Mouse (Mus musculus): Measurements from ENCODE around the gene Myzap. TPM values are rescaled to one million over a fixed set of nuclear protein-coding genes. Genes with fewer than 3 reads are reported as not detected.
A peak's percentile ranks its signal among the peaks of the same experiment; 100 is the strongest.
"Not testable (repeated sequence)": the region's sequence is repeated elsewhere in the genome, so short reads cannot be mapped to it uniquely, and the experiment has no call there.

Myzap gene
- polyA plus RNA-seq, 1 experiment from 2014 or later = 1.9 TPM

DNA sequence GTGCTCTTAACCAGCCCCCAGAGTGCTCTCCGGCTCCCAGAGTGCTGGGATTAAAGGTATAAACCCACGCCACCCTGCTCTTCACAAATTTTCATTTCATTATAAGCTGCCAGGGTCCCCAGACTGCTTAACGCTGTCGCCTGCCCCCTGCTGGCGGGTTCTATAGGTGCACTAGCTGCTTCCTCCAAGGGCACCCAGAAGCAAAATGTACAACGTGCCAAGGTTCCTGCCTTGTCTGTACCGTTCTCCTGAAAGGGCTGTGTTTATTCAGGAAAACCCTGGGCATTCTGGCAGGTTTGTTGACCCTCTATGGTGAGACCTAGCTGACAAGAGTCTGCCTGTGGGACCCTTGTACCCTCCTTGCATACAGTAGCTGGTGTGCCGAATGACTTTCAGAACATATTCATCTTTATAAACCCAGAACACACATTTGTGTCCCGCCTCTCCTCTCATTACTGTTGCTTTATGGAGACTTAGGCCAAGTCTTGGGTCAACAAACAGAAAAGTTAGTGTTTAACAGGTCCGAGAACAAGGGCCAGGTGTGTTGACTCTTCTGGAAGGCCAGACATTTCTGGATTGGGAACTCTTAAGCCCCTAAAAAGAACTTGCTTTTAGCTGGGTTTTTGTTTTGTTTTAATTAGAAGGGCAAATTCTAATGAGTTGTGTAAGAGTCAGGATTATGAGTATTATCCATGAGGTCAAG is 32.8 kb upstream of the Myzap start:
- Histone ChIP-seq H3K27ac (ENCODE audit: low read depth, low read length) (no peak overlapping the region), H3K4me3 (ENCODE audit: low read length) (no peak overlapping the region), H3K36me3 (ENCODE audit: control insufficient read depth, insufficient read depth, low read length) (no peaks in the 10 kb centered on the region), H3K4me1 (ENCODE audit: control insufficient read depth, insufficient read depth, low read depth, low read length) (no peaks in the 10 kb centered on the region), H3K9ac (ENCODE audit: low read depth, low read length) (no peak overlapping the region), H3K9me3 (ENCODE audit: control insufficient read depth, low read length) (no peaks in the 10 kb centered on the region), H3K4me2 (ENCODE audit: low read length) (no peak overlapping the region), H3K27me3 (replicated peaks; ENCODE audit: control insufficient read depth, insufficient read depth, low read length) (no peaks in the 10 kb centered on the region)
- 48% methylated on average over 10 of the region's 10 CpGs for WGBS
- no peak for ATAC-seq

DNA sequence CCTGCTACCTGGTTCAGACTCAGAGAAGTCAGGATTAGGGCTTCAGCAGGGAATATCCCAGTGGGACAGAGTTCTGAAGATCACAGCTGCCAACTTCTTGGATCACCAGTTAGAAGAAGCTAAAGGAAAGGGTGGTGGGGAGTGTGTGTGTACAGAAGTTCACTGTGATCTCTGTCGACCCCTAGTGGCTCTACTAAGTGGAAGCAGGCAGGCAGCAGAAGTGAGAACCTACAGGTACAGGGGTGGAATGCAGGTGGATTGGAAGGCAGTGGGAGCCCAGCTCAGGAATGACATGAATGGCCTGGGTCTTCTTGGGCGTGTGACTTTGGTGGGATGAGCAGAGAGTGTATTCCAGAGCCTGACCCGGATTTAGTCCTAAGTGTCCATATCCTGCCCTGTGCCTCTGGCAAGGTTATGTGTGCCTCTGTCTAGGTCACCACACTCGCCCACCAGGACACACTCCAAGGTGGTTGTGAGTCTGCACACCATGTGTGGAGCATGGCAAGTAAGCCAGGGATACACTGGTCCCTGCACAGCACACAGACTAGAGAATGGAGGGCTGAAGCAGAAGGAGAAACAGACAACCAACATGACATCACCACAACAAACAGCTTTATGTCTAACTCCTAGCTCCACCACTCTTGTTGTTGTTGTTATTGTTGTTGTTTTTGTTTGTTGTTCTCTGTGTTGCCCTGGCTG is 31.9 kb upstream of the Myzap start:
- Histone ChIP-seq H3K9me3 (ENCODE audit: control insufficient read depth, low read length) (no peaks in the 10 kb centered on the region), H3K4me1 (ENCODE audit: control insufficient read depth, insufficient read depth, low read depth, low read length) (no peaks in the 10 kb centered on the region), H3K27ac (ENCODE audit: low read depth, low read length) (no peak overlapping the region), H3K36me3 (ENCODE audit: control insufficient read depth, insufficient read depth, low read length) (no peaks in the 10 kb centered on the region), H3K4me2 (ENCODE audit: low read length) (no peak overlapping the region), H3K9ac (ENCODE audit: low read depth, low read length) (no peak overlapping the region), H3K4me3 (ENCODE audit: low read length) (no peak overlapping the region), H3K27me3 (replicated peaks; ENCODE audit: control insufficient read depth, insufficient read depth, low read length) (no peaks in the 10 kb centered on the region)
- WGBS = 34% methylated on average over 4 of the region's 4 CpGs
- peak; percentile 73 for ATAC-seq

DNA sequence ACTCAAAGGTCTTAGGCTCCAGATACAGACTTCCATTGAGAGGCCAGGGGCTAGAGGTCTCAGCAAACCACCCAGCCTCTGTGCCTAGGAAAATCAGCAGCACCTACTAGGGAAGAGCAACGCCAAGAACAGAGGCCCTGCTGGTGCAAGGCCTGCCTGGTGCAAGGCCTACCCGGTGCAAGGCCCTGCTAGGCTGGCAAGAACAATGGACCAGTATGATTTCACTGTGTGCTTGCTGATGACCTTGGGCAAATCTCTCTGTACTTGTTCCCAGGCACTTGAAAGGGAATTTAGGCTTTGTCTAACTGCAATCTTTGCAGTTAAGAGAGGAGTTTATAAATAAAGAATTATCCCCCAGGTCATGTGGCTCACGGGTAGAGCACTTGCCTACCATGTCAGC is 30.4 kb upstream of the Myzap start:
- no peak overlapping the region for H3K4me2 ChIP-seq (ENCODE audit: low read length)
- H3K36me3 ChIP-seq (ENCODE audit: control insufficient read depth, insufficient read depth, low read length) = no peaks in the 10 kb centered on the region
- no peaks in the 10 kb centered on the region for H3K9me3 ChIP-seq (ENCODE audit: control insufficient read depth, low read length)
- H3K4me3 ChIP-seq (ENCODE audit: low read length) = no peak overlapping the region
- no peak for ATAC-seq
- H3K27ac ChIP-seq (ENCODE audit: low read depth, low read length) = no peak overlapping the region
- no peaks in the 10 kb centered on the region for H3K27me3 ChIP-seq (replicated peaks; ENCODE audit: control insufficient read depth, insufficient read depth, low read length)
- H3K9ac ChIP-seq (ENCODE audit: low read depth, low read length) = no peak overlapping the region
- 82% methylated on average over 3 of the region's 3 CpGs for WGBS
- no peaks in the 10 kb centered on the region for H3K4me1 ChIP-seq (ENCODE audit: control insufficient read depth, insufficient read depth, low read depth, low read length)

DNA sequence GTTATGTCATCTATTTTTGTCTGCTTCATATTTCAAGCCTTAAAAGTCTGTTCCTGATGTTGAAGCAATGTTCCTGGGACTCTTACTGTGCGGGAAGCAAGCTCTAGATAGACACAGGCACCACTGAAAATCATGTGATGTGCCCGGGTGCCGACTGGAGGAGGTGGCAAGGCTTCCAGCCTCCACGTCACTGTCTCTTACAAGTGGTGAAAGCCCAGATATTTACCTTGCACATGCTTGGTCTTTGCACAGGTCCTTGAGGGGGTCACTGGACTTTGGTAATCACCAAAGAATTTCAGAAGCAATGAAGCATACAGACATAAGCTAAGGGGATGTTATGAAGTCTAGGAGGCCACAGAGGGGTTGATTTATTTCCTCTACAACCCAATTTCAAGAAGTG is 29.8 kb upstream of the Myzap start:
- 91% methylated on average over 4 of the region's 4 CpGs for WGBS
- no peak for ATAC-seq
- H3K27ac ChIP-seq (ENCODE audit: low read depth, low read length) = no peak overlapping the region

DNA sequence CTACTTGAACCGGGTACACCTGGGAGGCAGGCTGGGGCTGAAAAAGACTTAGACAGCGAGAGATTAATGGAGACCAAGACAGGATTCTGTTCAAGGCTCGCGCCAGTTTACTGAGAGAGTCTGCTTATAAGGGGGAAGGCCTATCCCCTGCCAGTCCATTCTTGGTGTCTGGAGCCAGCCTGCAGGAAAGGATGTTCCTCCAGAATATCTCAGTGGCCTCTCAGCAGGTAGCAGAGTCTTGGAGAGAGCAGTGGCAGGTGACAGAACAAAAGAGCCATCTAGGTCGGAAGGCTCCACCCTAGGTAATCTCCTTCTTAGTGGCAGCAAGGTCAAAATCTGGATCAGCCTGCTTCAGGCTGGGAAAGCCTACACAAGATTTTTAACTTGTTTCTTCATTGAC is 28.0 kb upstream of the Myzap start:
- H3K9ac ChIP-seq (ENCODE audit: low read depth, low read length); H3K4me2 ChIP-seq (ENCODE audit: low read length); H3K9me3 ChIP-seq (ENCODE audit: control insufficient read depth, low read length); H3K36me3 ChIP-seq (ENCODE audit: control insufficient read depth, insufficient read depth, low read length); H3K27ac ChIP-seq (ENCODE audit: low read depth, low read length); H3K27me3 ChIP-seq (replicated peaks; ENCODE audit: control insufficient read depth, insufficient read depth, low read length); H3K4me1 ChIP-seq (ENCODE audit: control insufficient read depth, insufficient read depth, low read depth, low read length); H3K4me3 ChIP-seq (ENCODE audit: low read length); ATAC-seq: not testable (repeated sequence)
- 82% methylated on average over 5 of the region's 5 CpGs for WGBS

More for the DNA sequence above, 29.8 kb upstream of the Myzap start:
- H3K9me3 ChIP-seq (ENCODE audit: control insufficient read depth, low read length) = no peaks in the 10 kb centered on the region
- no peak overlapping the region for H3K9ac ChIP-seq (ENCODE audit: low read depth, low read length)
- H3K4me3 ChIP-seq (ENCODE audit: low read length) = no peak overlapping the region
- H3K36me3 ChIP-seq (ENCODE audit: control insufficient read depth, insufficient read depth, low read length) = no peaks in the 10 kb centered on the region
- H3K4me2 ChIP-seq (ENCODE audit: low read length) = no peak overlapping the region
- no peaks in the 10 kb centered on the region for H3K27me3 ChIP-seq (replicated peaks; ENCODE audit: control insufficient read depth, insufficient read depth, low read length)
- H3K4me1 ChIP-seq (ENCODE audit: control insufficient read depth, insufficient read depth, low read depth, low read length) = no peaks in the 10 kb centered on the region

DNA sequence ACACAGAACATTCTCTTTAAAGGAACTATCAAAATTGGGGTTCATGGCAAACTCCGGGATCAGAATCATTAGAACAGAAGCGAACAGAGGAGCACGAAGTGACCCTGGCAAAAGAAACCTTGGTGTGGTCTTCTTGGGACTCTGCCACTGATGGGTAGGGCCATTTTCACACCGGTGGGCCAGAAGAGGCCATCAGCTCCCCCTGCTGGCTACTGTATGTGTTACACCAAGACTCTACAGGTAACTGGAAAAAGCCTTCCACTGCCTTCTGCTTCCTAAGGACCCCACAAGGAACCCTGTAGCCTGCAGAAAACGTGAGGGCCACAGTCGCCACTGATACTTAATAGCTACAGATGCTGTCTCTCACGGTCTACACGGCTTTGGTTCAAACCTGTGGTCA is 25.2 kb upstream of the Myzap start:
- Histone ChIP-seq H3K4me2 (ENCODE audit: low read length) (no peak overlapping the region), H3K4me1 (ENCODE audit: control insufficient read depth, insufficient read depth, low read depth, low read length) (no peaks in the 10 kb centered on the region), H3K9me3 (ENCODE audit: control insufficient read depth, low read length) (no peaks in the 10 kb centered on the region), H3K27ac (ENCODE audit: low read depth, low read length) (no peak overlapping the region), H3K4me3 (ENCODE audit: low read length) (no peak overlapping the region), H3K9ac (ENCODE audit: low read depth, low read length) (no peak overlapping the region), H3K27me3 (replicated peaks; ENCODE audit: control insufficient read depth, insufficient read depth, low read length) (no peaks in the 10 kb centered on the region), H3K36me3 (ENCODE audit: control insufficient read depth, insufficient read depth, low read length) (no peaks in the 10 kb centered on the region)
- ATAC-seq = no peak
- 53% methylated on average over 8 of the region's 8 CpGs for WGBS

DNA sequence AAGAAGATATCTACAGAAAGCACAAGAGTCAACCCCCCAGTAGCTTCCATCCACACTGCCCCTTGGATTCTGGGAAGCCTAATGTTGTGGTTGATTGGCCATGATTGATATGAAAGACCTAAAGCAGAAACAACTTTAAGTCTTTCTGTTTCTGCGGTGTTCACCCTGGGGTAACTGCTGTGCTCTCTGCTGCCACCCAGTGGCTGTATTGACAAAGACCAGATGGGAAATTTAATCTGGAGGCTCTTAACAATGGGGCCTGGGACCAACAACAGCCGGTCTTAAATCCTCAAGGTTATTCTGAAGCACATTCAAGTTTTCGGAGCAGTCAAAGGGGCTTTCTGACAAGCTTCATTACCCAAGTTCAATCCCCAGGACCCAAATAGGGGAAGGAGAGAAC is 24.0 kb upstream of the Myzap start:
- Histone ChIP-seq H3K4me2 (ENCODE audit: low read length) (no peak overlapping the region), H3K9me3 (ENCODE audit: control insufficient read depth, low read length) (no peaks in the 10 kb centered on the region), H3K27ac (ENCODE audit: low read depth, low read length) (no peak overlapping the region), H3K27me3 (replicated peaks; ENCODE audit: control insufficient read depth, insufficient read depth, low read length) (no peaks in the 10 kb centered on the region), H3K9ac (ENCODE audit: low read depth, low read length) (no peak overlapping the region), H3K4me1 (ENCODE audit: control insufficient read depth, insufficient read depth, low read depth, low read length) (no peaks in the 10 kb centered on the region), H3K4me3 (ENCODE audit: low read length) (no peak overlapping the region), H3K36me3 (ENCODE audit: control insufficient read depth, insufficient read depth, low read length) (no peaks in the 10 kb centered on the region)
- 17% methylated on average over 3 of the region's 3 CpGs for WGBS
- no peak for ATAC-seq

DNA sequence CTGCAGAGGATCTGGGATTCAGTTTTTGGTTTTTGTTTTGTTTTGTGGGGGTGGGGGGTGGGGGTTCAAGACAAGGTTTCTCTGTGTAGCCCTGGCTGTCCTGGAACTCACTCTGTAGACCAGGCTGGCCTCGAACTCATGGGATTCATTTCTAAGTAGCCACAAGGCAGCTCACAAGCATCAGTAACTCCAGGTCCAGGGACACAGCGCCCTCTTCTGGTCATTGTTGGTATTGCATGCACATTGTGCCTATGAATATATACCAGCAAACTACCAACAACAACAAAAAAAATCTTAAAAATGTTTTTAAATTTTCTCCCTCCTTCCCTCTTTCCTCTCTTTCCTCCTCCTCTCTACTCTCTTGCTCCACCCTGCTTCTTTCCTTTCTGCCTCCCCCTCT is 22.5 kb upstream of the Myzap start:
- ATAC-seq = no peak

DNA sequence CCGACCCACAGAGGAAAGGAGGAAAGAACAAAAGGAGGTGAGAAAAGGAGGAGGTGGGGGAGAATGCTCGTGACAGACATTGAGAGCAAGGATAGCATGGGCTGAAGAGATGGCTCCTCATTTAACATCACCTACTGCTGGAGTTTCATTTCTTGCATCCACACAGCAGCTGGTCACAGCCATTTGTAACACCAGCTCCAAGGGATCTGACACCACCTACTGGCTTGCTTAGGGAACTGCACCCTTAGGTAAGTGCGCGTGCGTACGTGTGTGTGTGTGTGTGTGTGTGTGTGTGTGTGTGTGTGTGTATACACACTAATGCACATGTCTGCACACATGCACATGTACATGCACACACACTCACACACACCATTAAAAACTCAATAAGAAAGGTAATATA is 20.8 kb upstream of the Myzap start:
- H3K9ac ChIP-seq (ENCODE audit: low read depth, low read length) = no peak overlapping the region
- H3K9me3 ChIP-seq (ENCODE audit: control insufficient read depth, low read length) = no peaks in the 10 kb centered on the region
- ATAC-seq = no peak
- 90% methylated on average over 6 of the region's 6 CpGs for WGBS
- H3K27me3 ChIP-seq (replicated peaks; ENCODE audit: control insufficient read depth, insufficient read depth, low read length) = no peaks in the 10 kb centered on the region
- no peak overlapping the region for H3K4me3 ChIP-seq (ENCODE audit: low read length)
- H3K27ac ChIP-seq (ENCODE audit: low read depth, low read length) = no peak overlapping the region
- no peaks in the 10 kb centered on the region for H3K4me1 ChIP-seq (ENCODE audit: control insufficient read depth, insufficient read depth, low read depth, low read length)
- H3K36me3 ChIP-seq (ENCODE audit: control insufficient read depth, insufficient read depth, low read length) = no peaks in the 10 kb centered on the region
- H3K4me2 ChIP-seq (ENCODE audit: low read length) = no peak overlapping the region

More for the DNA sequence above, 22.5 kb upstream of the Myzap start:
- Histone ChIP-seq H3K4me3 (ENCODE audit: low read length) (no peak overlapping the region), H3K27me3 (replicated peaks; ENCODE audit: control insufficient read depth, insufficient read depth, low read length) (no peaks in the 10 kb centered on the region), H3K9ac (ENCODE audit: low read depth, low read length) (no peak overlapping the region), H3K9me3 (ENCODE audit: control insufficient read depth, low read length) (no peaks in the 10 kb centered on the region), H3K27ac (ENCODE audit: low read depth, low read length) (no peak overlapping the region), H3K4me1 (ENCODE audit: control insufficient read depth, insufficient read depth, low read depth, low read length) (no peaks in the 10 kb centered on the region), H3K4me2 (ENCODE audit: low read length) (no peak overlapping the region), H3K36me3 (ENCODE audit: control insufficient read depth, insufficient read depth, low read length) (no peaks in the 10 kb centered on the region)
- 31% methylated on average over 2 of the region's 2 CpGs for whole genome bisulfite sequencing

All from hindbrain, embryonic 16.5 days (tissue).